Mouse (Mus musculus) hindbrain, embryonic 16.5 days (tissue): Measurements from ENCODE around the gene Dennd5a. TPM values are rescaled to one million over a fixed set of nuclear protein-coding genes. Genes with fewer than 3 reads are reported as not detected.
A peak's percentile ranks its signal among the peaks of the same experiment; 100 is the strongest.

ENCODE experiments used
- ATAC-seq: fragments of 200-750 bp; cut with Nextera tagmentation; 2 replicates; pipeline ENCODE4 v1.8.0; 2017; ENCODE audit warnings: moderate TSS enrichment, moderate library complexity
- H3K27ac ChIP-seq: fragments of 300-500 bp; sonication (generic); 2 replicates; pipeline ENCODE4 v1.5.1; 2014; ENCODE audit warnings: low read depth, mild to moderate bottlenecking, control low read depth, low read length, moderate library complexity
- H3K27me3 ChIP-seq: fragments of 300-500 bp; sonication (generic); replicated peaks from 2 replicates; pipeline ENCODE4 v1.6.1; 2014; ENCODE audit warnings: low read length; ENCODE audit not compliant: control insufficient read depth, insufficient read depth
- H3K36me3 ChIP-seq: fragments of 300-500 bp; sonication (generic); 2 replicates; pipeline ENCODE4 v1.6.1; 2014; ENCODE audit warnings: mild to moderate bottlenecking, low read length, moderate library complexity, mixed read lengths; ENCODE audit not compliant: control insufficient read depth, insufficient read depth
- H3K4me1 ChIP-seq: fragments of 300-500 bp; sonication (generic); 2 replicates; pipeline ENCODE4 v1.6.1; 2014; ENCODE audit warnings: low read depth, low read length; ENCODE audit not compliant: control insufficient read depth, insufficient read depth
- H3K4me2 ChIP-seq: fragments of 300-500 bp; sonication (generic); 2 replicates; pipeline ENCODE4 v1.6.1; 2014; ENCODE audit warnings: mild to moderate bottlenecking, low read length, control low read depth, moderate library complexity
- H3K4me3 ChIP-seq: fragments of 300-500 bp; sonication (generic); 2 replicates; pipeline ENCODE4 v1.5.1; 2014; ENCODE audit warnings: mild to moderate bottlenecking, low read length, control low read depth, moderate library complexity
- H3K9ac ChIP-seq: fragments of 300-500 bp; sonication (generic); 2 replicates; pipeline ENCODE4 v1.6.1; 2014; ENCODE audit warnings: low read depth, mild to moderate bottlenecking, control low read depth, low read length, moderate library complexity
- H3K9me3 ChIP-seq: fragments of 300-500 bp; sonication (generic); 2 replicates; pipeline ENCODE4 v1.6.1; 2014; ENCODE audit warnings: mild to moderate bottlenecking, low read length, moderate library complexity; ENCODE audit not compliant: control insufficient read depth
- WGBS: fragments of 180-500 bp; shearing (Covaris S2); extraction: QIAGEN DNeasy Blood & Tissue Kit; methylation state at CpG from one replicate; pipeline ENCODE4 v1.1.7; 2014; 5-methylcytosine and 5-hydroxymethylcytosine counted together
- polyA plus RNA-seq: library from polyadenylated mRNA; unstranded; fragments of >200 nt; fragmentation: Nextera tagmentation; extraction: Ambion mirVana; gene quantifications from 2 replicates; pipeline ENCODE4 v1.2.1, GENCODE M21; 2015

The Dennd5a gene
- polyA plus RNA-seq = 34.6 and 36.5 TPM in 2 replicates

DNA sequence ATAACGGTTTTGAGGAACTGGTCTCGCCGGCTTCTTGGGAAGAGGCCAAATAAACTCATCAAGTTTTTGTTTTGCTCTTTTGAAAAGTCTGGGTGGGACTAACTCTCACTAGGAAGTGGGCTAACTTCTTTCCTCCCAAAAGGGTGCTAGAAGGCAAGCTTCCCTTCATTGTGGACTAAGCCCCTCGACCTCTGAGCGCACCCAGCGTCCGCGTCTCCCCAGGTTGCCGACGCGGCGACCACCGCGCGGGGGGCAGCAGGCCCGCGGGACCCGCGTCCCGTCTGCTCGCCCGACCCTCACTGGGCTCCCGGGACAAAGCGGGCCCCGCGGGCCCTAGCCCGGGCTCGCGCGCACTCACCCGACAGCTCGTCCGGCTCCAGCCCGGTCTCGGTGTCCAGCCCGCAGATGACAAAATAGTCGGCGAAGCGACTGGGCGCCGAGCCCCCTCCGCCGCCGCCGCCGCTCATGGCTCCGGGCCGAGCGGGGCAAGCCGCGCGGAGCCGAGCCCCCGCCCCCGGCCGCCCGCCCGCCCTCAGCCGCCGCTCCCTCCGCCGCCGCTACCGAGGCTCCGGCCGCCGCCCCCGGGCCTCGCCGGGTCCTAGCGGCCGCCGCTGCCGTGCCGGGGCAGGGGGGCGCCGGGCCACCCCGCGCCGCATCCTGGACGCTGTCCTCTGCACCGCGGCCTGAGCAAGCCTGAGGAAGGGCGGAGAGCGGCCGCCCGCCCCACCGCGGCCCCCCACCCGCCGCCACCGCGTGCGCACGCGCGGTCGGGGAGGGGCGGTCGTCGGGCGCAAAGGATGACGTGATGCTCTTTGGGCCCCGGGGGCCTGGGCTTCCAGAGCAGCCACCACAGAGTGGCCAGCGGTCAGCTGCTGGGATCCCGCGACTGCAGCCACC lies at the start of gene Dennd5a:
Gene Dennd5a (minus strand): TSS at position 755 of the 897 bp plus-strand sequence.
- ATAC-seq = peak; percentile 94
- Histone ChIP-seq H3K4me3 (peak within 1 kb of the TSS; percentile 88), H3K9me3 (no peaks in the 10 kb centered on the region), H3K4me2 (peak within 1 kb of the TSS; percentile 63), H3K9ac (peak within 1 kb of the TSS; percentile 98), H3K27me3 (no peaks in the 10 kb centered on the region), H3K27ac (peak within 1 kb of the TSS; percentile 95), H3K36me3 (no peaks in the 10 kb centered on the region), H3K4me1 (peaks cover 26% of the 10 kb centered on the region)
- under 1% methylated on average over 79 of the region's 107 CpGs for WGBS

DNA sequence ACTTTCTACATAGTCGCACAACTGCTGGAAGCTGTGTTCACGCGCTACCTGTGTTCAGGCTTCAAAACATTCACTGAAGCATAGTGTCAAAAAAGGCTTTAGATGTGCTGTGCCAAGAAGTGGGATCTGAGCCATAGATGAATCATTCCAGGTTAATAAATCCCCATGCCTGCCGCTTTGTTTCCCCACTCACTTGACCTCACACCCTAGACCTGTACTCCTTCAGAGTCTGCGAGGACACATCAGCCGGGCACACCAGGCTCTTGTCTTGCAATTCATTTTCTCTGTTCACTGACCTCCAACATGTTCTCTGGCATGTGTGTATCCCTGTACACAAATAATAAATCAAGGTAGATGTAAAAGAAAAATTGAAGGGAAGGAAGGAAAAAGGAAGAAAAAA lies 48.8 kb upstream of the Dennd5a start:
- no peaks in the 10 kb centered on the region for H3K27me3 ChIP-seq
- H3K9ac ChIP-seq = no peak overlapping the region
- H3K4me1 ChIP-seq = no peaks in the 10 kb centered on the region
- no peak overlapping the region for H3K27ac ChIP-seq
- no peak for ATAC-seq
- H3K4me3 ChIP-seq = no peak overlapping the region
- 93% methylated on average over 6 of the region's 6 CpGs for WGBS
- H3K36me3 ChIP-seq = no peaks in the 10 kb centered on the region
- H3K9me3 ChIP-seq = no peaks in the 10 kb centered on the region
- H3K4me2 ChIP-seq = no peak overlapping the region

GRCm38 (mm10) chr7:110008513-110008912 lies 48.2 kb upstream of the Dennd5a start:
- Histone ChIP-seq H3K4me2 (no peak overlapping the region), H3K9ac (no peak overlapping the region), H3K4me1 (no peaks in the 10 kb centered on the region), H3K4me3 (no peak overlapping the region), H3K9me3 (no peaks in the 10 kb centered on the region), H3K36me3 (no peaks in the 10 kb centered on the region), H3K27me3 (no peaks in the 10 kb centered on the region), H3K27ac (no peak overlapping the region)
- no peak for ATAC-seq
- WGBS = 96% methylated on average over 1 of the region's 1 CpGs

- no peak overlapping the region for H3K9ac ChIP-seq
- ATAC-seq = no peak
- H3K4me1 ChIP-seq = no peaks in the 10 kb centered on the region
- 78% methylated on average over 5 of the region's 5 CpGs for WGBS
- no peaks in the 10 kb centered on the region for H3K9me3 ChIP-seq
- H3K36me3 ChIP-seq = no peaks in the 10 kb centered on the region
- H3K4me3 ChIP-seq = no peak overlapping the region
- H3K27me3 ChIP-seq = no peaks in the 10 kb centered on the region
- H3K27ac ChIP-seq = no peak overlapping the region
- H3K4me2 ChIP-seq = no peak overlapping the region
These were observed 46.4 kb upstream of the Dennd5a start for GRCm38 (mm10) chr7:110006471-110007195.

DNA sequence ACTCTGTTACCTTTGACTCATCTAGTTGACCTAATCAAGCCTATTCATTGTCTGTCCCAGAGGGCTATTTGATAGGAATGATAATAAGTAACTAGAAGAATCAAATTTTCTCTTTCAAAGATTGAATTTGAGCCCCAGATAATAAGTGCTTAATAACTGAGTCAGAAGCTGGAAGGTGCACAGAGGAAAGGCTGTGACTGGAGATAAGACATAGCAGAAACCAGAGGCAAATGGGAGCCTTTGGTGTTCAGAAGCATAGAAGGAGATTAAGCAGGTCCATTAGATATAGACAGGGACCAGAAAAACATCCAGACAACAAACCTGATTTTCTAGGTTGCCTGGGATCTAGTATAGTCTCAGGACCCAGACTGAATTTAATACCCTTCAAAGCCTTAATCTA lies 45.7 kb upstream of the Dennd5a start:
- Histone ChIP-seq H3K9me3 (no peaks in the 10 kb centered on the region), H3K27ac (no peak overlapping the region), H3K27me3 (no peaks in the 10 kb centered on the region), H3K4me2 (no peak overlapping the region), H3K4me3 (no peak overlapping the region), H3K9ac (no peak overlapping the region), H3K4me1 (no peaks in the 10 kb centered on the region), H3K36me3 (no peaks in the 10 kb centered on the region)
- ATAC-seq = no peak

DNA sequence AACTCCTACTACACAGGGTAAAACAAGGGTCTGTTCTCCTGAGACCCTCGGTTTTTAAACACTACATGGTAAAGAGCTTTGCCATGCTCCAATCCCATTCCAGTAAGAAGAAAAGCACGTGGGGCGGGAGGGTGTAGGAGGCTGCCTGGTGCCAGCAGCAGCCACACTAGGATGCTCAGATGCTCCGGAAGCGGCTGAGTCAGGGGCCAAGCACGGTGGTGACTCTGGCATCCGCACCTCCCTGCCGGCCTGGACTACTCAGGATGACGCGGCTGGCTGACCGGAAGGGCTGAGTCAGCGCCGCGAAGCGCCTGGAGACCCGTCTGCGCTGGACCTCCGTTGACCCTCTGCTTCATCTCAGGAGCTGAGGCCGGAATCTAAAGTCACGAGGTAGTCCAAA lies 42.7 kb upstream of the Dennd5a start:
- peak overlapping the region; percentile 55 for H3K4me2 ChIP-seq
- H3K9me3 ChIP-seq = no peaks in the 10 kb centered on the region
- no peaks in the 10 kb centered on the region for H3K36me3 ChIP-seq
- WGBS = 17% methylated on average over 20 of the region's 20 CpGs
- peak overlapping the region; percentile 30 for H3K4me3 ChIP-seq
- no peaks in the 10 kb centered on the region for H3K4me1 ChIP-seq
- peak overlapping the region; percentile 36 for H3K9ac ChIP-seq
- H3K27me3 ChIP-seq = no peaks in the 10 kb centered on the region
- ATAC-seq = peak; percentile 72
- H3K27ac ChIP-seq = no peak overlapping the region

- no peaks in the 10 kb centered on the region for H3K27me3 ChIP-seq
- ATAC-seq = no peak
- no peak overlapping the region for H3K4me2 ChIP-seq
- H3K4me1 ChIP-seq = no peaks in the 10 kb centered on the region
- no peak overlapping the region for H3K27ac ChIP-seq
- H3K4me3 ChIP-seq = no peak overlapping the region
- no peak overlapping the region for H3K9ac ChIP-seq
- no peaks in the 10 kb centered on the region for H3K36me3 ChIP-seq
- no peaks in the 10 kb centered on the region for H3K9me3 ChIP-seq
These were observed 41.8 kb upstream of the Dennd5a start for GRCm38 (mm10) chr7:110002092-110002491.

DNA sequence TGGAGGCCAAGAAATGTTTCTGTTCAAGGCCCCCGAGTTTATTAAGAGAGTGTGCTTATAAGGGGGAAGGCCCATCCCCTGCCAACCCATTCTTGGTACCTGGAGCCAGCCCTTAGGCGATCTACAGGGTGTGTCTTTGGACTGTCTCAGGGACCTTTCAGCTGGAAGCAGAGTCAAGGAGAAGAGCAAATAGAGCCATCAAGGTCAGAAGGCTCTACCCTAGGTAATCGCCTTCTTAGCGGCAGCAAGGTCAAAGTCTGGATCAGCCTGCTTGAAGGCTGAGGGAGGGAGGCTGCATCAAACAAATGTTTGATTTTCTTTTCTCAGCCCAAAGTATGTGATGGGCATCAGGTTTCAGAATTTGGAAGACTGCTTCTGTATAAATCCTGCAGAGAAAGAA lies 38.1 kb upstream of the Dennd5a start:
- no peaks in the 10 kb centered on the region; the same call in 1 of the 2 replicates for H3K4me1 ChIP-seq
- H3K4me2 ChIP-seq = no peak overlapping the region
- no peaks in the 10 kb centered on the region for H3K36me3 ChIP-seq
- H3K27ac ChIP-seq = no peak overlapping the region
- no peaks in the 10 kb centered on the region for H3K27me3 ChIP-seq
- no peak overlapping the region for H3K9ac ChIP-seq
- H3K9me3 ChIP-seq = no peaks in the 10 kb centered on the region
- WGBS = 87% methylated on average over 4 of the region's 4 CpGs
- no peak for ATAC-seq
- no peak overlapping the region for H3K4me3 ChIP-seq
